Mouse (Mus musculus) thymus, postnatal 0 days (tissue): ENCODE results near the gene Nrxn2. TPM values are rescaled to one million over a fixed set of nuclear protein-coding genes. Genes with fewer than 3 reads are reported as not detected.

Source experiments
- DNase-seq: peaks from one replicate; pipeline ENCODE4 v3.0.0-alpha.2; 2015; ENCODE audit warnings: low spot score
- microRNA-seq: library from miRNA; unstranded; fragments of <30 nt; microRNA quantifications from one replicate; pipeline ENCODE4, GENCODE M21; 2016; ENCODE audit warnings: borderline number of aligned reads
- polyA plus RNA-seq: library from polyadenylated mRNA; unstranded; fragments of >200 nt; fragmentation: Nextera tagmentation; extraction: Ambion mirVana; gene quantifications from 2 replicates; pipeline ENCODE4 v1.2.1, GENCODE M21; 2015

Nrxn2 gene
- polyA plus RNA-seq, 1 experiment from 2014 or later: 0.10 TPM

- no peak for DNase-seq
These were observed 152.9 kb downstream of the Nrxn2 start for GRCm38 (mm10) chr19:6571476-6571875.

- no peak for DNase-seq
These were observed 153.5 kb downstream of the Nrxn2 start for GRCm38 (mm10) chr19:6572001-6572400.

Small RNA genes lying within 50 kb of the gene (microRNA-seq; reads per million reads assigned to microRNA genes)
- not detected for gene Gm26460

Other genes with a start within 250 kb of the Nrxn2 start
- gene Majin, start 234.3 kb upstream of the Nrxn2 start, polyA plus RNA-seq: 0.47 and 0.50 TPM in 2 replicates
- gene Gpha2, start 192.4 kb upstream of the Nrxn2 start, polyA plus RNA-seq: 3.6 and 4.0 TPM in 2 replicates
- 8.9 TPM in 2 replicates for gene Ppp2r5b, start 182.9 kb upstream of the Nrxn2 start, polyA plus RNA-seq
- gene Atg2a, start 177.1 kb upstream of the Nrxn2 start, polyA plus RNA-seq: 5.6 and 6.5 TPM in 2 replicates
- 29.5 and 29.9 TPM in 2 replicates for gene Ehd1, start 142.0 kb upstream of the Nrxn2 start, polyA plus RNA-seq
- 0.37 and 0.52 TPM in 2 replicates for gene Cdc42bpg, start 112.3 kb upstream of the Nrxn2 start, polyA plus RNA-seq
- 54.0 and 54.2 TPM in 2 replicates for gene Men1, start 83.8 kb upstream of the Nrxn2 start, polyA plus RNA-seq
- 49.6 and 57.3 TPM in 2 replicates for gene Map4k2, start 77.6 kb upstream of the Nrxn2 start, polyA plus RNA-seq
- gene Sf1, start 55.0 kb upstream of the Nrxn2 start, polyA plus RNA-seq: 104 and 126 TPM in 2 replicates
- 4.2 and 6.3 TPM in 2 replicates for gene Pygm, start 34.3 kb upstream of the Nrxn2 start, polyA plus RNA-seq
- gene Rasgrp2, start 19.4 kb upstream of the Nrxn2 start, polyA plus RNA-seq: 195 and 206 TPM in 2 replicates
- not detected in 2 replicates for gene Slc22a12, start 124.3 kb downstream of the Nrxn2 start, polyA plus RNA-seq